Mouse (Mus musculus): ENCODE data around the gene Itsn1.

DNA sequence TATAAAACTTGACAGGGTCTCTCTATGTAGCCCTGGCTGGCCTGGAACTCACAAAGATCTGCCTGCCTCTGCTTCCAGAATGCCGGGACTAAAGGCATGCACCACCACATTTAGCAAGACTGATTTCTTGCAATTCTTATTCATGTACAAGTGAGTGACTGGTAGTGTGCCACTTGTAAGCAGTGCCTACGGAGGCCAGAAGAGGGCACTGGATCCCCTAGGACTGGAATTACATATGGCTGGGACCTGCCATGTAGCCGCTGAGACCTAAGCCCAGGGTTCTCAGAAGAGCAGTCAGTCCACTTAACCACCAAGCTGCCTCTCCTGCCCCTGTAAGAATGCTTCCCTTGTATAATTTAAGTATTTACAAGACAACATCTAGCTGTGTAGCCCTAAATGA is 4.8 kb upstream of the Itsn1 start:
- TF ChIP-seq CTCF (IDR thresholded peaks at IDR 0.05; ENCODE audit: control insufficient read depth, insufficient read depth, insufficient replicate concordance, low read depth, low read length), result peak; percentile 51; the same call in 1 of the 2 replicates
- no peak for TF ChIP-seq POLR2A (IDR thresholded peaks at IDR 0.05; ENCODE audit: control insufficient read depth, low read depth, low read length)
